Mouse (Mus musculus) hindbrain, postnatal 0 days (tissue): ENCODE data around the gene Slco2a1. TPM values are rescaled to one million over a fixed set of nuclear protein-coding genes. Genes with fewer than 3 reads are reported as not detected.

ENCODE experiments used
- ATAC-seq: fragments of 200-750 bp; cut with Nextera tagmentation; 2 replicates; pipeline ENCODE4 v1.8.0; 2017; ENCODE audit warnings: mild to moderate bottlenecking, moderate TSS enrichment, moderate library complexity
- DNase-seq: peaks from one replicate; pipeline ENCODE4 v3.0.0-alpha.2; 2015; ENCODE audit warnings: low spot score
- H3K27ac ChIP-seq: fragments of 300-500 bp; sonication (generic); 2 replicates; pipeline ENCODE4 v1.5.1; 2014; ENCODE audit warnings: mild to moderate bottlenecking
- H3K27me3 ChIP-seq: fragments of 300-500 bp; sonication (generic); 2 replicates; pipeline ENCODE4 v1.6.1; 2014; ENCODE audit warnings: low read length, mixed read lengths; ENCODE audit not compliant: insufficient read depth
- H3K36me3 ChIP-seq: fragments of 300-500 bp; sonication (generic); 2 replicates; pipeline ENCODE4 v1.6.1; 2014; ENCODE audit warnings: low read length, mixed read lengths; ENCODE audit not compliant: insufficient read depth
- H3K4me1 ChIP-seq: fragments of 300-500 bp; sonication (generic); 2 replicates; pipeline ENCODE4 v1.6.1; 2014; ENCODE audit warnings: antibody characterized with exemption, low read length, mixed read lengths; ENCODE audit not compliant: insufficient read depth
- H3K4me2 ChIP-seq: fragments of 300-500 bp; sonication (generic); 2 replicates; pipeline ENCODE4 v1.6.1; 2014; ENCODE audit warnings: low read depth, mild to moderate bottlenecking, low read length, moderate library complexity, mixed read lengths
- H3K4me3 ChIP-seq: fragments of 300-500 bp; sonication (generic); 2 replicates; pipeline ENCODE4 v1.5.1; 2014; ENCODE audit warnings: low read length
- H3K9ac ChIP-seq: fragments of 300-500 bp; sonication (generic); replicated peaks from 2 replicates; pipeline ENCODE4 v1.6.1; 2014; ENCODE audit warnings: mild to moderate bottlenecking, low read length, moderate library complexity, mixed read lengths
- H3K9me3 ChIP-seq: fragments of 300-500 bp; sonication (generic); 2 replicates; pipeline ENCODE4 v1.6.1; 2016; ENCODE audit warnings: low read length, mixed read lengths
- CTCF ChIP-seq: IDR thresholded peaks from 2 replicates; pipeline ENCODE4 v1.5.1; 2016; ENCODE audit warnings: antibody characterized with exemption, control low read depth, low read depth
- WGBS: fragments of 180-500 bp; shearing (Covaris S2); extraction: QIAGEN DNeasy Blood & Tissue Kit; methylation state at CpG from one replicate; pipeline ENCODE4 v1.1.7; 2014; 5-methylcytosine and 5-hydroxymethylcytosine counted together
- polyA plus RNA-seq: library from polyadenylated mRNA; unstranded; fragments of >200 nt; fragmentation: Nextera tagmentation; extraction: Ambion mirVana; gene quantifications from 2 replicates; pipeline ENCODE4 v1.2.1, GENCODE M21; 2015
- total RNA-seq: library from RNA; depleted of rRNA; stranded (reverse); fragments of >200 nt; gene quantifications from 2 replicates; pipeline ENCODE4 v1.2.3, GENCODE M21; 2014; rRNA removed

The Slco2a1 gene
- total RNA-seq (6.3 and 6.4 TPM in 2 replicates), polyA plus RNA-seq (3.9 and 4.8 TPM in 2 replicates)

DNA sequence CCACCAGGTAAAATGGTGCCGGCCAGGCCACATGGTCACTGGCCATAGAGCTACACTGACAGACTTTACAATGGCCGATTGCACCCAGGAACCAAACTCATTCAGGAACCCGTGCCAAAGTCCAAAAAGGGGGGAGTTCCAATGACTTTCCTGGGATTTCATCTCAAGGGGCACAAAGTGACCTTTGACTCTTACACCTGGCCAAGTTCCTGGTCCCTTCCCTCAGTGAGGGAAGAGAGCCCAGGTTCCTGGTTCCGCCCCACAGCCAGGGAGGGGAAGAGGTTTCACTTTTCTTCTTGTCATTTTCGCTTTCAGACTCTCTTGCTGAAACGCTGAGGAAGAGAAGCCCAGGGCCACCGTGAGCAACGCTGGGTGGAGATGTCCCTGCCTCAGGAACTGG is at the start of gene Slco2a1:
TSS of gene Slco2a1 (plus strand) at position 251 of the 400 bp plus-strand sequence.
- DNase-seq (no peak), ATAC-seq (no peak)
- Histone ChIP-seq H3K36me3 (no peaks in the 10 kb centered on the region), H3K4me2 (no peak within 1 kb of the TSS), H3K9me3 (no peaks in the 10 kb centered on the region), H3K27ac (no peak within 1 kb of the TSS), H3K4me3 (no peak within 1 kb of the TSS), H3K9ac (no peak within 1 kb of the TSS), H3K27me3 (no peaks in the 10 kb centered on the region), H3K4me1 (no peaks in the 10 kb centered on the region; the same call in none of the 2 replicates)
- TF ChIP-seq CTCF = no peak
- 90% methylated on average over 8 of the region's 8 CpGs for WGBS

DNA sequence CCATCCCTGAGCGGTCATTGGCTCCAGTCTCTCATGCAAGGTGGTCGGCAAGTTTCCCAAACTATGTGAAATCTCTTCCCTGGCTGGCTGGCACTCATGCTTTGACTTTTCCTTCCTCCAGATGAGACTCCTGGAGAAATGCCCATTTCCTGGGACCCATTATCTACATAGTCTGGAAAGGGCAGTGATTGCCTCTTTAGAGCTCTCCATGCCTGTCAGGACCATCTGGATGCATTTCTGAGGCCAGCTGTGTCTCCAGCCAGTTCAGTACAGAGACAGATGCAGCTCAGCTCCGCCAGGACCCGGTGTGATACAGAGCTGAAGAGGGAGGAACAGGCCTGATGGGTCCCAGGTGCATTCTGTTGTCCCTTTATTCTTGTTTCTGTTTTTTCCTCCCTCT is 46.3 kb upstream of the Slco2a1 start:
- no peak overlapping the region for H3K9ac ChIP-seq
- TF ChIP-seq CTCF = no peak
- H3K4me1 ChIP-seq = no peaks in the 10 kb centered on the region
- H3K4me3 ChIP-seq = no peak overlapping the region
- H3K9me3 ChIP-seq = no peaks in the 10 kb centered on the region
- no peak overlapping the region for H3K27ac ChIP-seq
- H3K27me3 ChIP-seq = no peaks in the 10 kb centered on the region
- ATAC-seq (peak; percentile 78), DNase-seq (peak; percentile 68)
- H3K4me2 ChIP-seq = no peak overlapping the region
- H3K36me3 ChIP-seq = no peaks in the 10 kb centered on the region
- 62% methylated on average over 4 of the region's 4 CpGs for WGBS

DNA sequence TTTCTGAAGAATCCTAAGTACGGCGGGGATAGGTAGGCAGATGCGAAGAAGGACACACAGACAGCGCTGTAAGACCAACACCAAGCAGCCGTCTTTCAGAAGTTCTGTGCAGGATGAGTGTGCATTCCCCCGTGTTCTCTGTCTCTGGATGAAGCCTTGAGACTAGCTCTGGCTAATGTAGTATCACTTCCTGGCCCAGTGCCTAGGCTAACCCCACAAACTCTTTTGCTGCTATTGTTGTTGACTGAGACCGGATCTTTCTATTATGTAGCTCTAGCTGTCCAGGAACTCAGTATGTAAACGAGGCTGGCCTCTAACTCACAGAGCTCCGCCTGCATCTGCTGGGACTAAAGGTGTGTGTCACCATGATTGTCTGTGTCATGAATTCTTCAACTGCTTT is 43.6 kb upstream of the Slco2a1 start:
- Histone ChIP-seq H3K4me2 (no peak overlapping the region), H3K9me3 (no peaks in the 10 kb centered on the region), H3K4me1 (no peaks in the 10 kb centered on the region), H3K27ac (no peak overlapping the region), H3K36me3 (no peaks in the 10 kb centered on the region), H3K9ac (no peak overlapping the region), H3K4me3 (no peak overlapping the region), H3K27me3 (no peaks in the 10 kb centered on the region)
- no peak for DNase-seq
- 84% methylated on average over 9 of the region's 9 CpGs for WGBS
- no peak for TF ChIP-seq CTCF
- no peak for ATAC-seq

DNA sequence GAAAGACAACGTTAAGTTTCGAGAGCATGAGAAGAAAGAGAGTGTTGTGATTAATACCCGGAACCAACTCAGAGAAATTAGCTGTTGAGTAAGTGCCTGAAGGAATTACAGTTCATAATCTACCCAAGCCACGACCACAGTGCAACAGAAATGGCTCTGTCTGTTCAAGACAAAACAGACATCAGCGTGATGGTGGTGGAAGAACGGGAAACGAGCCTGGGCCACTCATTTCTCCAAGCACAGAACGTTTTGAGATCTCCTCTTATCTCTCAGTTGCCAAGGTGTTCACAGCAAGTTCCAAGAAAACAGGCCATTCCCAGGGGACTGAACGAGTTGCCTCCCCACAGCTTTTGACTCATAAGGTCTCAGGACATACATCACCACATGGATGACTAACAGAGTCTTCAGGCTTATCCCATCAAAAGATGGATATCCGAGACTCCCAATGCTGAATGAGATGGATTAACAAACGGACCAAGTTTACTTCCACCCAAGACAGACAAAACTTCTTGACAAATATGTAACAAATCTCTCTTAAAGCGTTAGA is 42.0 kb upstream of the Slco2a1 start:
- no peaks in the 10 kb centered on the region for H3K4me1 ChIP-seq
- no peak overlapping the region for H3K4me2 ChIP-seq
- no peaks in the 10 kb centered on the region for H3K27me3 ChIP-seq
- ATAC-seq (no peak), DNase-seq (no peak)
- WGBS = 80% methylated on average over 12 of the region's 12 CpGs
- no peaks in the 10 kb centered on the region for H3K9me3 ChIP-seq
- no peak overlapping the region for H3K4me3 ChIP-seq
- H3K36me3 ChIP-seq = no peaks in the 10 kb centered on the region
- H3K9ac ChIP-seq = no peak overlapping the region
- no peak for TF ChIP-seq CTCF
- no peak overlapping the region for H3K27ac ChIP-seq

DNA sequence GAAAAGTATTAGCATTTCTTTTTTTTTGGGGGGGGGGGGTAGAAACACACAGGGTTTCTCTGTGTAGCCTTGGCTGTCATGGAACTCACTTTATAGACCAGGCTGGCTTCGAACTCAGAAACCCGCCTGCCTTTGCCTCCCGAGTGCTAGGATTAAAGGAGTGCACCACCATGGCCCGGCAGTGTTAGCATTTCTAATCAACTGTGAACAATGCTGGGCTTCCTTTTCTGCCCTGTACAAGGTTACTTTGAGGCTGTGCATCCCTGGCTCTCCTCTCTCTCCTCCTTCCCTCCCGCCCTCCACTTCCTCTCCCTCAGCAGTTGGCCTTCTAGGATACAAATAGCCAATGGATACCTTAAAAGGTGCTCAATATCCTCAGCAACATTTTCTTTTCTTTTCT is 39.8 kb upstream of the Slco2a1 start:
- Histone ChIP-seq H3K27ac (no peak overlapping the region), H3K4me1 (no peaks in the 10 kb centered on the region), H3K4me3 (no peak overlapping the region), H3K9ac (no peak overlapping the region), H3K9me3 (no peaks in the 10 kb centered on the region), H3K27me3 (no peaks in the 10 kb centered on the region), H3K36me3 (no peaks in the 10 kb centered on the region), H3K4me2 (no peak overlapping the region)
- ATAC-seq = no peak
- WGBS = 69% methylated on average over 5 of the region's 5 CpGs
- no peak for TF ChIP-seq CTCF
- DNase-seq = no peak

DNA sequence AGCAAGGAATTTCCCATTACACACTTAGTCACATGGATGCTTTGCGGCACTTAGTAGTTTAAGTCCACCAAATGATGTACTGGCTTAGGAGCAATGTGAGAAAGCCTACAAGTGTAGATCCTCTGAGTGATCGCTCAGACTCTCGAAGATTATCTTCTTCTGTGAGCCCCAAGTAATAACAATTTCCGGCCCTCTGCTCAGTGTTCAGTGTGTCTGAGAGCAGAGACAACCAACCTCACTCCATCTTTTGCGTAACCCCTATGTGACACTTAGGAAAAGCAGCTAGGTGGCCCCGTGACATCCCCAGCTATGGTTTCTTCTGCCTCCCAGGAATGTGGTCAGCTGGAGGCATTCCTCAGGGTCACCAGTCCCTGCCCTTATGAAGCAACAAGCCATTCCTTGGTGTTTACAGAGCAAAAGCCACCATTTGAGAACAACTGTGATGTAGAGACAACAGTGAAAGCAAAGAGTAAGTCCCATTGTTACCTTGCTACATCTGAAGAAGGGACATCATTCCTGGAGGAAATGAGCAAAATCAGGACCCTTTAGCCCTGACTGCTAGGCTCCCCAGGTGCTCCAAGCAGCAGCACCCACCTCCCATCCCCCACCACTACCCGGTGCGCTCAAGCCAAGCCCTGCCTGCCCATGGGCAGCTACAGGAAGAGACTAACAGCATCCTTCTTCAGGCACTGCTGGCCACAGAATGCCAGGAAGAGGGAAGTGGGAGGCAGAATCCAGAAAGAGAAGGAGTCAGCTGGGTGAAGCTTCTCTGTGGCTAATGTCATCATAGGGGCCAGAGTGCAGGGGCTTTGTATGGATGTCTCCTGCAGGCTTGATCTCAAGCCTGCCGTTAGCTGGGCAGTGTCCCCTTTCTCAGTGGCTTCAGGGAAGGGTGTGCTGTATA is 37.2 kb upstream of the Slco2a1 start:
- no peaks in the 10 kb centered on the region for H3K36me3 ChIP-seq
- ATAC-seq (no peak), DNase-seq (no peak)
- H3K9ac ChIP-seq = no peak overlapping the region
- no peaks in the 10 kb centered on the region for H3K4me1 ChIP-seq
- H3K27ac ChIP-seq = no peak overlapping the region
- H3K9me3 ChIP-seq = peaks cover 3% of the 10 kb centered on the region; the same call in 1 of the 2 replicates
- WGBS = 93% methylated on average over 9 of the region's 9 CpGs
- no peak for TF ChIP-seq CTCF
- H3K4me3 ChIP-seq = no peak overlapping the region
- no peaks in the 10 kb centered on the region for H3K27me3 ChIP-seq
- H3K4me2 ChIP-seq = no peak overlapping the region

DNA sequence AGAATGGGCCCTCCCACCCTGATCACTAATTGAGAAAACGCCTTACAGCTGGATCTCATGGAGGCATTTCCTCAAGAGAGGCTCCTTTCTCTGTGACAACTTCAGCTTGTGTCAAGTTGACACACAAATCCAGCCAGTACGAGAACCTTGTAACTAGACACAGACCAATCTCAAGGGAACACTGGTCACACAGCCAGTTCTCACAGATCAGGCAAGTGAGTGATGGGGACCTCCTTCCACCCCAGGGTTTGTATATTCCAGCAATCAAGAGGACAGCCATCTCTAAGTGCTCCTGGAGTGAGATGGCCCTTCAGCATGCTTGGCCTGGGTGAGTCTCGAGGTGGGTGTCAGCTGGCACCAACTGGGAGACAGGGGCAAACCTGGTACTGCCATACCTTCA is 32.6 kb upstream of the Slco2a1 start:
- H3K27ac ChIP-seq = no peak overlapping the region
- WGBS = 89% methylated on average over 3 of the region's 3 CpGs
- H3K36me3 ChIP-seq = no peaks in the 10 kb centered on the region
- no peak overlapping the region for H3K9ac ChIP-seq
- TF ChIP-seq CTCF = no peak
- H3K4me1 ChIP-seq = no peaks in the 10 kb centered on the region
- H3K4me3 ChIP-seq = no peak overlapping the region
- no peak for DNase-seq
- no peaks in the 10 kb centered on the region for H3K27me3 ChIP-seq
- ATAC-seq = no peak
- no peak overlapping the region for H3K4me2 ChIP-seq
- H3K9me3 ChIP-seq = peaks cover 3% of the 10 kb centered on the region; the same call in 1 of the 2 replicates
